38 mouse cellular contexts compared by ENCODE assay signal in genomic region chr2:152493151-152493550, GRCm38 (mm10). TPM values are rescaled to one million over a fixed set of nuclear protein-coding genes. Genes with fewer than 3 reads are reported as not detected.
DNase-seq lines count a peak whose midpoint lies in the region; ATAC-seq and TF ChIP-seq lines count a peak whose summit lies in the region.
"Had no signal": no experiment of that assay in that cellular context is flagged by ENCODE, and none has a peak within 500 bp of the region (broad histone marks: within the 10 kb centered on the region; RNA-seq: fewer than 3 reads in every experiment).

No protein-coding gene starts in this region.

- no peak overlapping the region for H3K9ac ChIP-seq in liver, embryonic 14.5 days (replicated peaks)
- H3K9ac ChIP-seq in MEL (ENCODE audit: control insufficient read depth, low read depth, low read length, poor library complexity, severe bottlenecking) = no peak overlapping the region
- H3K9ac ChIP-seq: embryonic facial prominence, embryonic 12.5 days; heart, embryonic 15.5 days; hindbrain, embryonic 12.5 days; limb, embryonic 15.5 days; liver, embryonic 15.5 days; neural tube, embryonic 12.5 days had no signal

- no peak overlapping the region for H3K4me3 ChIP-seq in liver, embryonic 14.5 days (ENCODE audit: insufficient read depth in 1 of 2, low read depth in 2 of 2, low read length in 2 of 2)
- no peak overlapping the region for H3K4me3 ChIP-seq in MEL (ENCODE audit: control insufficient read depth in 1 of 2, insufficient read depth in 1 of 2, low read depth in 2 of 2, low read length in 2 of 2)
- H3K4me3 ChIP-seq in embryonic fibroblast, embryonic 13.5 days (ENCODE audit: insufficient read depth, low read length) = no peak overlapping the region
- H3K4me3 ChIP-seq: embryonic facial prominence, embryonic 12.5 days; forebrain, embryonic 10.5 days; heart, embryonic 10.5 days; heart, embryonic 15.5 days; hindbrain, embryonic 12.5 days; limb, embryonic 10.5 days; limb, embryonic 15.5 days; liver, embryonic 15.5 days; midbrain, embryonic 10.5 days; neural tube, embryonic 12.5 days had no signal

- H3K4me2 ChIP-seq in liver, embryonic 14.5 days (ENCODE audit: low read depth) = no peak overlapping the region
- H3K4me2 ChIP-seq: embryonic facial prominence, embryonic 12.5 days; heart, embryonic 15.5 days; hindbrain, embryonic 12.5 days; limb, embryonic 15.5 days; liver, embryonic 15.5 days; neural tube, embryonic 12.5 days had no signal

- H3K36me3 ChIP-seq in liver, embryonic 14.5 days (replicated peaks; ENCODE audit: control insufficient read depth, insufficient read depth, low read depth) = no peaks in the 10 kb centered on the region
- peaks cover 0 to 3% of the 10 kb centered on the region in 2 experiments; a peak in 2 of 4 replicates for H3K36me3 ChIP-seq in MEL (ENCODE audit: control insufficient read depth in 1 of 2, insufficient read depth in 2 of 2, low read length in 2 of 2)
- H3K36me3 ChIP-seq: embryonic facial prominence, embryonic 12.5 days; forebrain, embryonic 10.5 days; heart, embryonic 10.5 days; heart, embryonic 15.5 days; hindbrain, embryonic 12.5 days; limb, embryonic 10.5 days; limb, embryonic 15.5 days; liver, embryonic 15.5 days; midbrain, embryonic 10.5 days; neural tube, embryonic 12.5 days had no signal

- H3K4me1 ChIP-seq in liver, embryonic 14.5 days (replicated peaks; ENCODE audit: control insufficient read depth in 2 of 2, insufficient read depth in 2 of 2, low read length in 1 of 2) = no peaks in the 10 kb centered on the region
- H3K4me1 ChIP-seq in MEL (ENCODE audit: control insufficient read depth in 1 of 2, insufficient read depth in 2 of 2, low read length in 2 of 2) = peaks cover 0 to 3% of the 10 kb centered on the region in 2 experiments; a peak in 1 of 4 replicates
- H3K4me1 ChIP-seq in embryonic fibroblast, embryonic 13.5 days (ENCODE audit: control insufficient read depth, insufficient read depth, low read length) = no peaks in the 10 kb centered on the region
- H3K4me1 ChIP-seq: embryonic facial prominence, embryonic 12.5 days; forebrain, embryonic 10.5 days; heart, embryonic 10.5 days; heart, embryonic 15.5 days; hindbrain, embryonic 12.5 days; limb, embryonic 10.5 days; limb, embryonic 15.5 days; liver, embryonic 15.5 days; midbrain, embryonic 10.5 days; neural tube, embryonic 12.5 days had no signal

- no peaks in the 10 kb centered on the region for H3K27me3 ChIP-seq in liver, embryonic 14.5 days (ENCODE audit: control insufficient read depth, insufficient read depth, low read length)
- H3K27me3 ChIP-seq in MEL (ENCODE audit: control insufficient read depth in 1 of 2, insufficient read depth in 2 of 2, low read length in 2 of 2) = peaks cover 2 to 3% of the 10 kb centered on the region in 2 experiments; a peak in 2 of 4 replicates
- H3K27me3 ChIP-seq: embryonic facial prominence, embryonic 12.5 days; heart, embryonic 15.5 days; hindbrain, embryonic 12.5 days; limb, embryonic 15.5 days; liver, embryonic 15.5 days; neural tube, embryonic 12.5 days had no signal

- TF ChIP-seq RAD21 in MEL (IDR thresholded peaks at IDR 0.05; ENCODE audit: low read depth, low read length) = no peak; the same call in 1 of the 2 replicates

- DNase-seq in liver, embryonic 14.5 days (ENCODE audit: low read depth in 3 of 3, low spot score in 3 of 3) = no peak
- no peak for DNase-seq in liver
- DNase-seq in 416B (ENCODE audit: low read depth) = peak; percentile 50
- DNase-seq in MEL (ENCODE audit: low read depth, low spot score) = no peak
- DNase-seq in frontal cortex, postnatal 36 days (ENCODE audit: low spot score in 2 of 2) = no peak
- DNase-seq in spleen, postnatal 14 days (ENCODE audit: low spot score in 2 of 2) = no peak
- DNase-seq: adrenal gland, postnatal 10 days; B cell, adult 2 months; cerebellum, adult 11 months; cerebellum, adult 9-11 months; embryo, embryonic 11 days; gastrocnemius, postnatal 10 days; kidney, adult 8-10 months; kidney, postnatal 14 days; layer of hippocampus, adult 9-11 months; right cerebral cortex, adult 18-20 months; right cerebral cortex, postnatal 4 days had no signal

- TF ChIP-seq POLR2A in MEL (IDR thresholded peaks at IDR 0.05; ENCODE audit: control insufficient read depth in 1 of 2, insufficient read depth in 1 of 2, low read depth in 1 of 2, low read length in 2 of 2, poor library complexity in 1 of 2) = no peak
- no peak for TF ChIP-seq POLR2A in embryonic fibroblast, embryonic 13.5 days (IDR thresholded peaks at IDR 0.05; ENCODE audit: low read depth, low read length)

- no peaks in the 10 kb centered on the region for H3K79me2 ChIP-seq in MEL (ENCODE audit: control insufficient read depth, insufficient read depth, low read length, poor library complexity)

- H3K27ac ChIP-seq in liver, embryonic 14.5 days = no peak overlapping the region
- H3K27ac ChIP-seq in MEL (ENCODE audit: control insufficient read depth, low read depth, low read length) = no peak overlapping the region
- no peak overlapping the region for H3K27ac ChIP-seq in embryonic fibroblast, embryonic 13.5 days (ENCODE audit: insufficient read depth, low read length)
- H3K27ac ChIP-seq: embryonic facial prominence, embryonic 12.5 days; forebrain, embryonic 10.5 days; heart, embryonic 10.5 days; heart, embryonic 15.5 days; hindbrain, embryonic 12.5 days; limb, embryonic 10.5 days; limb, embryonic 15.5 days; liver, embryonic 15.5 days; midbrain, embryonic 10.5 days; neural tube, embryonic 12.5 days had no signal

- 0 out of 2 replicates have a peak, but pooled peaks have one; percentile 20 for TF ChIP-seq CTCF in liver, embryonic 14.5 days (IDR thresholded peaks at IDR 0.05; ENCODE audit: low read depth)
- peak in 2 of 3 experiments; percentile 8 to 32; a peak in 2 of 6 replicates for TF ChIP-seq CTCF in MEL (IDR thresholded peaks at IDR 0.05 in 2 of 3, conservative IDR thresholded peaks at IDR 0.05 in 1 of 3; ENCODE audit: control insufficient read depth in 1 of 3, insufficient read depth in 1 of 3, low read depth in 2 of 3, low read length in 3 of 3, poor library complexity in 1 of 3, severe bottlenecking in 1 of 3)
- peak; percentile 9; the same call in 1 of the 2 replicates for TF ChIP-seq CTCF in embryonic fibroblast, embryonic 13.5 days (IDR thresholded peaks at IDR 0.05; ENCODE audit: borderline replicate concordance, insufficient read depth, low read length)

- H3K9me3 ChIP-seq in liver, embryonic 14.5 days (ENCODE audit: control insufficient read depth, low read length) = no peaks in the 10 kb centered on the region
- H3K9me3 ChIP-seq in MEL (replicated peaks; ENCODE audit: insufficient read depth, low read length) = no peaks in the 10 kb centered on the region
- H3K9me3 ChIP-seq: embryonic facial prominence, embryonic 12.5 days; forebrain, embryonic 10.5 days; heart, embryonic 10.5 days; heart, embryonic 15.5 days; hindbrain, embryonic 12.5 days; limb, embryonic 10.5 days; limb, embryonic 15.5 days; liver, embryonic 15.5 days; midbrain, embryonic 10.5 days; neural tube, embryonic 12.5 days had no signal

- WGBS in liver, embryonic 14.5 days (ENCODE audit: insufficient replicate concordance) = 53% methylated on average over 6 of the region's 6 CpGs

- ATAC-seq in liver, embryonic 14.5 days (ENCODE audit: insufficient read depth) = no peak
- ATAC-seq: forebrain, embryonic 16.5 days; intestine, embryonic 16.5 days; midbrain, embryonic 16.5 days had no signal

- TF ChIP-seq EP300 in liver, embryonic 14.5 days (IDR thresholded peaks at IDR 0.05; ENCODE audit: low read depth) = no peak
- no peak for TF ChIP-seq EP300 in MEL (IDR thresholded peaks at IDR 0.05; ENCODE audit: low read depth in 1 of 2, low read length in 2 of 2)

TF ChIP-seq in MEL, 35 proteins besides CTCF, POLR2A, EP300 and RAD21:
- TF ChIP-seq SMC3 (IDR thresholded peaks at IDR 0.05; ENCODE audit: low read depth, low read length) = peak; percentile 25
- no peak for TF ChIP-seq ETS1 (IDR thresholded peaks at IDR 0.05; ENCODE audit: low read depth, low read length)
TF ChIP-seq in MEL: peak in this region for 1.

RNA-seq across cellular contexts. Expression of gene Defb22, which starts 3.2 kb away (rescaled TPM):
- polyA plus RNA-seq in liver, embryonic 14.5 days (2012; rRNA removed) = not detected in 2 replicates
- polyA plus RNA-seq in liver, embryonic 14.5 days (2014; fragmentation: Nextera tagmentation; extraction: Ambion mirVana) = not detected in 2 replicates
- not detected in 2 replicates for total RNA-seq in MEL (2012; rRNA removed)
- not detected for polyA plus RNA-seq in MEL (2012; ENCODE audit: insufficient read depth in 1 of 2, insufficient read length in 2 of 2, low read depth in 1 of 2, low replicate concordance in 2 of 2, missing spikeins in 1 of 2)
- polyA plus RNA-seq in embryonic fibroblast, embryonic 13.5 days (2011; ENCODE audit: insufficient read length, low read depth, missing spikeins) = not detected in 2 replicates
- total RNA-seq: adrenal gland, postnatal 10 days; gastrocnemius, postnatal 10 days; heart, postnatal 25 days; left cerebral cortex, postnatal 10 days; megakaryocyte progenitor cell, adult 5-6 weeks had no signal
- polyA plus RNA-seq: embryonic facial prominence, embryonic 12.5 days; forebrain, embryonic 10.5 days; forebrain, embryonic 16.5 days; heart, embryonic 10.5 days; heart, embryonic 15.5 days; hindbrain, embryonic 12.5 days; intestine, embryonic 16.5 days; limb, embryonic 10.5 days; limb, embryonic 15.5 days; liver, embryonic 15.5 days; lung, embryonic 16.5 days; midbrain, embryonic 10.5 days; midbrain, embryonic 16.5 days; neural tube, embryonic 12.5 days; spleen, adult 2 months; testis, adult 2 months; thymus, postnatal 0 days had no signal

RNA-seq across cellular contexts. Expression of gene Defb20, which starts 16.3 kb away (rescaled TPM):
- not detected in 2 replicates for polyA plus RNA-seq in liver, embryonic 14.5 days (2012; rRNA removed)
- polyA plus RNA-seq in liver, embryonic 14.5 days (2014; fragmentation: Nextera tagmentation; extraction: Ambion mirVana) = not detected in 2 replicates
- total RNA-seq in MEL (2012; rRNA removed) = not detected in 2 replicates
- polyA plus RNA-seq in MEL (2012; ENCODE audit: insufficient read depth in 1 of 2, insufficient read length in 2 of 2, low read depth in 1 of 2, low replicate concordance in 2 of 2, missing spikeins in 1 of 2) = not detected
- polyA plus RNA-seq in embryonic fibroblast, embryonic 13.5 days (2011; ENCODE audit: insufficient read length, low read depth, missing spikeins) = not detected in 2 replicates
- total RNA-seq: adrenal gland, postnatal 10 days; gastrocnemius, postnatal 10 days; heart, postnatal 25 days; left cerebral cortex, postnatal 10 days; megakaryocyte progenitor cell, adult 5-6 weeks had no signal
- polyA plus RNA-seq: embryonic facial prominence, embryonic 12.5 days; forebrain, embryonic 10.5 days; forebrain, embryonic 16.5 days; heart, embryonic 10.5 days; heart, embryonic 15.5 days; hindbrain, embryonic 12.5 days; intestine, embryonic 16.5 days; limb, embryonic 10.5 days; limb, embryonic 15.5 days; liver, embryonic 15.5 days; lung, embryonic 16.5 days; midbrain, embryonic 10.5 days; midbrain, embryonic 16.5 days; neural tube, embryonic 12.5 days; spleen, adult 2 months; thymus, postnatal 0 days had no signal

RNA-seq across cellular contexts. Expression of gene Defb26, which starts 18.3 kb away (rescaled TPM):
- polyA plus RNA-seq in liver, embryonic 14.5 days (2012; rRNA removed) = not detected in 2 replicates
- not detected in 2 replicates for polyA plus RNA-seq in liver, embryonic 14.5 days (2014; fragmentation: Nextera tagmentation; extraction: Ambion mirVana)
- total RNA-seq in MEL (2012; rRNA removed) = not detected in 2 replicates
- not detected for polyA plus RNA-seq in MEL (2012; ENCODE audit: insufficient read depth in 1 of 2, insufficient read length in 2 of 2, low read depth in 1 of 2, low replicate concordance in 2 of 2, missing spikeins in 1 of 2)
- polyA plus RNA-seq in embryonic fibroblast, embryonic 13.5 days (2011; ENCODE audit: insufficient read length, low read depth, missing spikeins) = not detected in 2 replicates
- total RNA-seq: adrenal gland, postnatal 10 days; gastrocnemius, postnatal 10 days; heart, postnatal 25 days; left cerebral cortex, postnatal 10 days; megakaryocyte progenitor cell, adult 5-6 weeks had no signal
- polyA plus RNA-seq: embryonic facial prominence, embryonic 12.5 days; forebrain, embryonic 10.5 days; forebrain, embryonic 16.5 days; heart, embryonic 10.5 days; heart, embryonic 15.5 days; hindbrain, embryonic 12.5 days; intestine, embryonic 16.5 days; limb, embryonic 10.5 days; limb, embryonic 15.5 days; liver, embryonic 15.5 days; lung, embryonic 16.5 days; midbrain, embryonic 10.5 days; midbrain, embryonic 16.5 days; neural tube, embryonic 12.5 days; spleen, adult 2 months; testis, adult 2 months; thymus, postnatal 0 days had no signal

RNA-seq across cellular contexts. Expression of gene Defb28, which starts 24.9 kb away (rescaled TPM):
- not detected in 2 replicates for polyA plus RNA-seq in liver, embryonic 14.5 days (2012; rRNA removed)
- not detected in 2 replicates for polyA plus RNA-seq in liver, embryonic 14.5 days (2014; fragmentation: Nextera tagmentation; extraction: Ambion mirVana)
- not detected in 2 replicates for total RNA-seq in MEL (2012; rRNA removed)
- polyA plus RNA-seq in MEL (2012; ENCODE audit: insufficient read depth in 1 of 2, insufficient read length in 2 of 2, low read depth in 1 of 2, low replicate concordance in 2 of 2, missing spikeins in 1 of 2) = not detected
- not detected in 2 replicates for polyA plus RNA-seq in embryonic fibroblast, embryonic 13.5 days (2011; ENCODE audit: insufficient read length, low read depth, missing spikeins)
- total RNA-seq: adrenal gland, postnatal 10 days; gastrocnemius, postnatal 10 days; heart, postnatal 25 days; left cerebral cortex, postnatal 10 days; megakaryocyte progenitor cell, adult 5-6 weeks had no signal
- polyA plus RNA-seq: embryonic facial prominence, embryonic 12.5 days; forebrain, embryonic 10.5 days; forebrain, embryonic 16.5 days; heart, embryonic 10.5 days; heart, embryonic 15.5 days; hindbrain, embryonic 12.5 days; intestine, embryonic 16.5 days; limb, embryonic 10.5 days; limb, embryonic 15.5 days; liver, embryonic 15.5 days; lung, embryonic 16.5 days; midbrain, embryonic 10.5 days; midbrain, embryonic 16.5 days; neural tube, embryonic 12.5 days; spleen, adult 2 months; testis, adult 2 months; thymus, postnatal 0 days had no signal

RNA-seq across cellular contexts. Expression of gene Defb23, which starts 28.7 kb away (rescaled TPM):
- not detected in 2 replicates for polyA plus RNA-seq in liver, embryonic 14.5 days (2012; rRNA removed)
- polyA plus RNA-seq in liver, embryonic 14.5 days (2014; fragmentation: Nextera tagmentation; extraction: Ambion mirVana) = not detected in 2 replicates
- total RNA-seq in MEL (2012; rRNA removed) = not detected in 2 replicates
- polyA plus RNA-seq in MEL (2012; ENCODE audit: insufficient read depth in 1 of 2, insufficient read length in 2 of 2, low read depth in 1 of 2, low replicate concordance in 2 of 2, missing spikeins in 1 of 2) = not detected
- polyA plus RNA-seq in embryonic fibroblast, embryonic 13.5 days (2011; ENCODE audit: insufficient read length, low read depth, missing spikeins) = not detected in 2 replicates
- total RNA-seq: adrenal gland, postnatal 10 days; gastrocnemius, postnatal 10 days; heart, postnatal 25 days; left cerebral cortex, postnatal 10 days; megakaryocyte progenitor cell, adult 5-6 weeks had no signal
- polyA plus RNA-seq: embryonic facial prominence, embryonic 12.5 days; forebrain, embryonic 10.5 days; forebrain, embryonic 16.5 days; heart, embryonic 10.5 days; heart, embryonic 15.5 days; hindbrain, embryonic 12.5 days; intestine, embryonic 16.5 days; limb, embryonic 10.5 days; limb, embryonic 15.5 days; liver, embryonic 15.5 days; lung, embryonic 16.5 days; midbrain, embryonic 10.5 days; midbrain, embryonic 16.5 days; neural tube, embryonic 12.5 days; spleen, adult 2 months; testis, adult 2 months had no signal
